Mouse (Mus musculus) urinary bladder, postnatal 10 days (tissue): ENCODE results near the gene Grhpr.
"Not testable (repeated sequence)": the region's sequence is repeated elsewhere in the genome, so short reads cannot be mapped to it uniquely, and the experiment has no call there.

Experiments used
- DNase-seq: peaks from one replicate; pipeline ENCODE4 v3.0.0; 2022; ENCODE audit warnings: low spot score

Gene Grhpr

DNA sequence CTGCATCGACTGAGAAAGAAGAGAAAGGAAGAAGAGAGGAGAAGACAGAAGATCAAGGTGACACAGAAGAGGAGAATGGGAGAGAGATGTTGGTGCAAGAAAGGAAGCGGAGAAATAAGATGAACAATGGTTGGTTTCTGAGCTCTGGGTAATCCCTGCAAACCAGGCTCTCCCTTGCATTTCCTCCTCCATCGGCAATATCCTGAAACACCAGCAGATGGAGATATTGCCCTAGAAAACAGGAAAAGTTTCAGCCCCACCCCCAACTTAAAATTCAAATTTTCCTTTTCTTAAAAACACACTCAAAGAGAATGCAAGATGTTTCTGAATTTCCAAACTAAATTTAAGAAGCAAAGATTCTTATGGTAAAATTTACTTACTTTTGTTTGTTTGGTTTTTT lies 34.4 kb downstream of the Grhpr start:
- no peak for DNase-seq

DNA sequence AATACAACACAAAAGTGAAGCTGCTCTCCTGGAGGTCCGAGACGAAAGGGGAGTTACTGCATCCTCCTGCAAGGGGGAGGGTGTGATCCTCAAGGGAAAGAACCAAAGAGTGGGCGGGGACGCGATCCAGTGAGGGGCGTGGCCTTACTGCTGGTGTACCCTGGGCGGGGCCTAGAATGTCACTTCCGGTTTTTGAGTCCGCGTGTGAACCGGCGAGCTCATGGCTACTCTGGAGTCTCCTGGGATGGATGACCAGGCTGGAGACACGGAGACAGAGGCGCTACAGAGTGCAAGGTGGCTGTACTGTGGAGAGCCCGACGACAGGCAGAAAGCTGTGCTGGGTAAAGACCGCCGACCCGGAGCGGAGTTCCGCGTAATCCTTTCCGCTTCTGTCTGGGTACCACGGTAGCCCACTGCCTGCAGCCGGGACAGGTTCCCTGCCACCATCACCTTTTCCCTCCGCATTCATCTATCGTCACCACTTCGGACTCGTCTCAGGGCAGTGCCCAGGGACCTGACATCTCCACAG lies 37.3 kb downstream of the Grhpr start, which contains the start of gene Polr1e:
Gene Polr1e, plus strand, starts transcription at position 132 of the 529 bp plus-strand sequence.
- peak; percentile 78 for DNase-seq

DNA sequence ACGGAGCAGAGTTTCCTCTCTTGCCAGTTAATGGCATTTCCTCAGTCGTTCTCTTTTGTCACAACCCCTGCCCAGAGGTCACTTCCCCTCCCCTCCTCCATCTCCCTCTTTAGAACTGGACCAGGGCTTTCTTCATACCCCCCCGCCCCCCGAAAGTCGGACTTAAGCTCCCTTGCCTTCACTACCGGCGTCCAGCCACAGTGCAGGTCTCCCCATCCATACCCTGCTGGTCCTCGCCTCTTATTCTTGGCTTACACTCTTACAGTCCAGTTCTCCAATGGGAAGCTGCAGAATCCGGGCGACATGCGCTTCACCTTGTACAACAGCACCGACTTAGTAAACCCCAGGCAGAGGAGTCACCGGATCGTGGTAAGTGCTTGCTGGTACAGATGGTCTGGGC lies 37.8 kb downstream of the Grhpr start:
- no peak for DNase-seq

DNA sequence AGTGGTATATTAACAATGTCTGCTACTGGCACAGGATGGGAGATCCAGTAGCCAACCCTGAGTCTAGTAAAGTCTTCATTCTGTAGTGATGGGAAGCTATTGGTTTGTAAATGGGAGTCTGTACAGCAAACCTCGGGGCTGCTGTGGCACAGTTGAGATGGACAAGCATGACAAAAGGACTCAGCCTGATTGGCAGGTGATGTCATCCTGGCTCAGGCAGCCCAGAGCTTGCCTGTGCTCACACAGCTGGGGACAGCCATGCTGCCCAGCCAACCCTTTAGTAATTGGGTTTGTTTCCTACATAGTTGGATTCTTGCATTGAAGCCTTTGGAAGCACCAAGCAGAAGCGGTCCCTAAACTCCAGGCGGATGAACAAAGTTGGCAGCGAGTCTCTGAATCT lies 45.3 kb downstream of the Grhpr start:
- no peak for DNase-seq

DNA sequence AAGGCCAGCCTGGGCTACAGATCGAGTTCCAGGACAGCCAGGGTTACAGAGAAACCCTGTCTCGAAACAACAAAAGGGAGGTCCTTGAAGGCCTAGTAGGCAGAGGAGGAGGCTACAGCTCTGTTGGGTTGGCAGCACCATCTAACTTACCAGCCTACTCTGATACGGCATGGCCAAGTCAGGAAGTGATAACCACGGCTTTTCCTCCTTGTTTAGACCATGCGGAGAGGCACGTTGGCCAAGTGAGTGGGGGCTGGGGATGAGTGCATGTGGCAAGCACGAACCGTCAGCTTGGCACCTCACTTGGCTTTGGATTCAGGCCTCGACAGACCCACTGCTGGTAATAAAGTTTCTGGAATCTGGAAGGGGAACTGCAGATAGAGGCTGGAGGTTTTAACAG lies 51.4 kb downstream of the Grhpr start:
- DNase-seq, result no peak

DNA sequence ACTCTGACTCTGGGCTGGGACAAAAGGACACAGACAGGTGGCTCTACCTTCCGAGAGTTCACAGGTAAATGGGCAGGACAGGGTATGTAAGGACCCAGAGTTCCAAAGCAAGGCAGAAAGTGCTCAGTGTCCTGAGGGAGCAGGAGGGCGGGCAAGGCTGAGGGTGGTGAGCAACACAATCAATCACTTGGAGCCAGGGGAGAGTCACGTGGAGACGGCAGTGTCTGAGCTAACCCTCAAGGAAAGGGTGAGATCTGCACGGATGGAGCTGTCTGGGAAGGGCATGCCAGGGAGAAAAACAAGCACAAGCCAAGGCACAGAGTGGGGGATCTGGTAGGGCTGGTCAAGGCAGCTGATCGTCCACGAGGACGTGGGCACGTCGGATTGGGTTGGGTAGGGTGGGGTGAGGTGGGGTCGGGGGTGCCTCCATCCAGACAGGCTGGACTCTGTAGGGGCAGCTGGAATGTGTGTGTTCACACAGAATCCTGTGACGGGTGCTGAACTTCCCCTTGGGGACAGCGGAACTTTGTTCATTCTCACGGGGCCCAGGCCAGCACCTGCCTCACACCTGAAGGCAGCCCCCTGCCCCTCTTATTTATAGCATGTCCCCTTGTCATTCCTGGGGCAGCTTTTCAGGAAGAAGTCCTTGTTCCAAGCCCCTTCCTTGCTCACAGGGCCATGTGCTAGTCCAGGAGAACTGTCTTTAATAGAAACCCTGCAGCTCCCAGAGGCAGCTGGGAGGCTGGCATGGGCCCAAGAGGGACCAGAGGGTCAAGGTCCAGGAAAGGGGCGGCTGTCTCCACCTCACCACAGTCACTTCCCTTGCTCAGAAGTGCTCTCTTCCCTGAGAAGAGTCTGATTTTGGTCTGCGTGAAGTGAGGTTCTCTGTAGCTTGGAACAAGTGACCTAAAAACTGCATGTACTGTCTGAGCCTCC lies 53.8 kb downstream of the Grhpr start:
- no peak for DNase-seq

DNA sequence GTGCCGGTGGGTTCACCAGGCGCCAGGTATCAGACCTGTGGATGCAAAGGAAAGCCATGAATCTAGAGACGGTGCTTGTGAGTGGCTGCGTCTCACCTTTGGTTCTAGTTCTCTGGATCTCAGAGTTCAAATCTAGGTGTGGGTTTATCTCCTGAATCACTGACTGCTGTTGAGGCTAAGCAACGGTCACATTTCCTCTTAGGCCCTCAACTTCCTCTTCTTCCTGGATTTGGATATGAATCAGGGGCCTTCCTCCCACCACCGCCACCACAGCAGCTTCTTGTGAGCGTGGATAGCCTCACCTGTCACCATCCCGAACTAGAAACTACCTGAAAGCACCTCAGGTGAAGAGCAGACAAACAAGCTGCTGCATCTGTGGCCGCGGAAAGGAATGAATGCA lies 54.9 kb downstream of the Grhpr start:
- DNase-seq, result no peak

DNA sequence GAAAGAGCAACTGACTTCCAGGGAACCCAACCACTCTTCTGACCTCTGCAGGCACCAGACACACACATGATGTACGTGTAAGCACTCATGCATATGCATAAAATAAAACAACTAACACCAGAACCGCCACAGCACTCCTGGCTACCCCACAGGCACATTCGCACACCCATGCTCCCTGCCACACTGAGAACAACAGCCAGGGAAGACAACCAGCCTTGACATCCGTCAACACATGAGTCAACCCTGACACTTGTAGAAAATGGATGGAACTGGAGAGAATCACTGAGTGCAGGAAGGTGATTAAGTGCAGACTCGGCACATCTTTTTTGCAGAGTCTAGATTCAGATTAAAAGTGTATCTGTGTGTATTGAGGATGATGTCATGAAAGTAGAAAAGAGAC lies 55.4 kb downstream of the Grhpr start:
- no peak for DNase-seq

DNA sequence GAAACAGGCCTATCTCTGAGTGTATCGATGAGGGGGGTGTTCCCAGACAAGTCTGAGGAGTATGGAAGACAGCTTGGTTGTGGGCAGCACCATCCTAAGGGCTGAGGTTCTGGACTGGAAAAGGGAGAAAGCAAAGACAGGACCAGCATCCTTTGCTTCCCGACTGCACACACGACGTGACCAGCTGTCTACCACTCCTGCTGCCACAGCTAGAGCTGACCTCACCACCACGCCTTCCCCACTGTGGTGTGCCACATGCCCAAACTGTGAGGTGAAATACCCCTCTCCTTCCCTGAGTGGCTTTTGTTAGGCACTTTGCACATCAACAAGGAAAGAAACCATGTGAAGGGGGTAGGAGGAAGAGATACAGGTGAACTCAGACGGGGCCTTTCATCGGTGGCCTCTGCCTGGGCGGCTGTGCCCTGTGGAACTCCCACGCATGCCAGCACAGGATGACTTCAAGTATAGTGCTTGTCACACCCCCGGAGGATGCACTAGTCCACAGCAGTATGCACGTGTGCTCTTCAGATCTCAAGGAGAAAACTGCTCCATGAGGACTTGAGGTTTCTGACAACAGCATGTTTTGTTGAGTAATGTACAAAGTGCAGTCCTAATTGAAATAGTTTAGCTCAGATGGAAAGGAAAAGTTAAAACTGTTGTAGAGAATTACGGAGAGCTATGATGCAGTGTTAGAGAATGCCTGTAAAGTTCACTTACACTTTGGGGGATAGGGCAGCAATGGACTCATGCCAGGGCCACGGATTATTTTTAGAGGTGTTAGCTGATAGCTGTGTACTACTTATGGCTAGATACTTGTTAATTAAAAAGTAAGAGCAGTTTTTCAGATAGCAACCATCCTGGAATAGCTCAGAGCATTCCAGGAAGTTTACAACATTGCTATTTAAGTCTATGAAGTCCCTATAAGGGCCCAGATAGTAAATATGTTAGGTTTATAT lies 56.5 kb downstream of the Grhpr start:
- DNase-seq, result no peak

DNA sequence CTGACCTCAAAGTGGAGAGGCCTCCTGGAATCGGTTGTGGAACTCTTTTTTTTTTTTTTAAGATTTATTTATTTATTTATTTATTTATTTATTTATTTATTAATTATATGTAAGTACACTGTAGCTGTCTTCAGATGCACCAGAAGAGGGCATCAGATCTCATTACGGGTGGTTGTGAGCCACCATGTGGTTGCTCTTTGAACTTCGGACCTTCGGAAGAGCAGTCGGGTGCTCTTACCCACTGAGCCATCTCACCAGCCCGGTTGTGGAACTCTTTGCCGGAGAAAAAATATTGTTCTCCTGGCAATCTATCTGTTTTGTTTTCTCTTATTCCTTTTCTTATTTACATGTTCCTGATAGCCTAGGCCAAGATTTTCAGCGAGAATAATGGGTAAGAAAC lies 57.7 kb downstream of the Grhpr start:
- DNase-seq, result not testable (repeated sequence)

DNA sequence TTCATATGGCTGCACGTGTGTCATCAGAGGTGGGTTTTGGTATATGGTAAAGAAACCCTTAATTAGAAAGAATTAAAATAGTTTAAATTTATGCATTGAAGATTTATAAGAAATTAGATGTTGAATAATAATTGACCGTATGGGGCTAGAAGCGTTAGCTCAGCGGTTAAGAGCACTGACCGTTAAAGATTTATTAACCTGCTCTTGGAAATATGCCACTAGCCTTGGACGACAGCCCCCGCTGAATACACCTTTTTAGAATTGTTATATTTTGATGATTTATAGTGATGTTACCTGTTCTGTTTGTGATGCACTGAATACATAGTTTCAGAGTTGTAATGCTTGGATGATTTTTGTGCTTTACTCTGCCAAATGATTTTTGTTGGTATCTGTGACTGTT lies 58.4 kb downstream of the Grhpr start:
- DNase-seq, result not testable (repeated sequence)
